Mouse (Mus musculus): ENCODE measurements around the gene Olfr710. TPM values are rescaled to one million over a fixed set of nuclear protein-coding genes. Genes with fewer than 3 reads are reported as not detected.
"Not testable (repeated sequence)": the region's sequence is repeated elsewhere in the genome, so short reads cannot be mapped to it uniquely, and the experiment has no call there.

Gene Olfr710
- polyA plus RNA-seq (2014; fragmentation: Nextera tagmentation; extraction: Ambion mirVana), result not detected in 2 replicates

DNA sequence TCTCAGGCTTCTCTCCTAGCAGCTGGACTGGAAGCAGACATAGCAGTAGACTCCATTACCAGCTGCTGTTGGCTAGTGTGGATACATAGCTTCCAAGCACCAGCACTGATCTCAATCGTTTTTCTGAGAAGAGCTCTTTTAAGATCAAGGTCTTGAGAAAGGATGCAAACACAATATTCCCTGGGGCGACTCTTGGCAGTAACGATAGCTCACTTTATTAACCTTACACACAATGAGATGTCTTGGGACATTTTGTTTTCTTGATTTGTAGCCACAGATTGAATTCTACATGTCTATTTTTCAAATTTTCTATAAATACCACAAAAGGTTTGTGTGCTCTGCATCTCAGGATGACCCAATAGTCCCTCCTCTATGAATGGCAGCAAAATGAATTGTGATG lies at the start of gene Olfr710:
Olfr710 (minus strand) TSS at position 101 of the 400 bp plus-strand sequence.
- 83% methylated on average over 3 of the region's 3 CpGs for WGBS
- Histone ChIP-seq H3K9ac (replicated peaks; ENCODE audit: low read depth, low read length) (no peak within 1 kb of the TSS), H3K4me1 (ENCODE audit: control insufficient read depth, insufficient read depth, low read length) (no peaks in the 10 kb centered on the region), H3K4me3 (ENCODE audit: low read depth, low read length) (no peak within 1 kb of the TSS), H3K9me3 (ENCODE audit: control insufficient read depth, low read length) (no peaks in the 10 kb centered on the region; the same call in 1 of the 2 replicates), H3K27ac (ENCODE audit: low read depth, low read length) (no peak within 1 kb of the TSS), H3K36me3 (ENCODE audit: control insufficient read depth, insufficient read depth, low read length) (no peaks in the 10 kb centered on the region), H3K4me2 (ENCODE audit: low read depth, low read length) (no peak within 1 kb of the TSS), H3K27me3 (ENCODE audit: control insufficient read depth, insufficient read depth, low read length) (no peaks in the 10 kb centered on the region)
- ATAC-seq (ENCODE audit: low read depth), result no peak

DNA sequence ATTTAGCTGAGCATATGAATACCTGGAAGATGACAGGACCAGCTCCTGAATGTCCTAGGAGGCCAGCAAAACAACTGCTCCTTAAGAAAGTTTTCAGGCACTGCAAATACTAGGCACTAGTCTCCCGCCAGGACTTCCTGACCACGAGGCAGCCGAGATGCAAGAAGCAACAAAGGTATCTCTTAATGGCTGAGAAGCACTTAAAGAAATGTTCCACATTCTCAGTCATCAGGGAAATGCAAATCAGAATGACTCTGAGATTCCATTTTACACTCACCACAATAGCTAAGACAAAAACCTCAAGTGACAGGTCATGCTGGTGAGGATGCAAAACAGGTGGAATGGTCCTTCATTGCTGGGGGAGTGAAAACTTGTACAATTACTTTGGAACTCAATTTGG lies 37.1 kb upstream of the Olfr710 start:
- no peaks in the 10 kb centered on the region for H3K36me3 ChIP-seq (ENCODE audit: control insufficient read depth, insufficient read depth, low read length)
- no peaks in the 10 kb centered on the region for H3K27me3 ChIP-seq (ENCODE audit: control insufficient read depth, insufficient read depth, low read length)
- H3K27ac ChIP-seq (ENCODE audit: low read depth, low read length), result no peak overlapping the region
- H3K4me3 ChIP-seq (ENCODE audit: low read depth, low read length), result no peak overlapping the region
- H3K9ac ChIP-seq (replicated peaks; ENCODE audit: low read depth, low read length), result no peak overlapping the region
- H3K4me1 ChIP-seq (ENCODE audit: control insufficient read depth, insufficient read depth, low read length), result no peaks in the 10 kb centered on the region
- WGBS, result 85% methylated on average over 3 of the region's 3 CpGs
- H3K9me3 ChIP-seq (ENCODE audit: control insufficient read depth, low read length), result no peaks in the 10 kb centered on the region
- H3K4me2 ChIP-seq (ENCODE audit: low read depth, low read length), result no peak overlapping the region
- ATAC-seq (ENCODE audit: low read depth), result no peak

DNA sequence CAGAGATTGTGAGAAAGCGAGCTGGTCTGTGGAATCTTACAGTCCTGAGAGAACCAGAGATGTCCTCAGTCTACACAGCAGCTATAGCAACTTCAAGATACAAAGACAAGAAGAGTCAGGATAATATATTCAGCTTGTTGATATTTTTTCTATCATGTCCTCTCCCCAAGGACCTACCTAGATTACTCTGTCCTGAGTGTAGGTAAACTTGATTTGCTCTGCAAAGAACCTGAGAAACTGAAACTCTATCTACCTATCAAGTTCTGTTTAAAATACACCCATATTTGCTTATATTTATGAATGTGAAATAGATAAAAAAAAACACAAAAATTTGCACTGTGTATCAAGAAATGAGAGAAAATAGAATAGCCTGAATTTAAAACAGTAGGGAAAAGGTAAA lies 27.2 kb upstream of the Olfr710 start, which contains the start of gene Olfr711:
Olfr711 (minus strand) TSS at position 101 of the 400 bp plus-strand sequence.
- WGBS, result 72% methylated on average over 1 of the region's 1 CpGs
- no peak within 1 kb of the TSS for H3K9ac ChIP-seq (replicated peaks; ENCODE audit: low read depth, low read length)
- no peak within 1 kb of the TSS for H3K4me3 ChIP-seq (ENCODE audit: low read depth, low read length)
- ATAC-seq (ENCODE audit: low read depth), result no peak
- no peaks in the 10 kb centered on the region for H3K9me3 ChIP-seq (ENCODE audit: control insufficient read depth, low read length)
- H3K36me3 ChIP-seq (ENCODE audit: control insufficient read depth, insufficient read depth, low read length), result no peaks in the 10 kb centered on the region
- no peak within 1 kb of the TSS for H3K27ac ChIP-seq (ENCODE audit: low read depth, low read length)
- no peaks in the 10 kb centered on the region for H3K27me3 ChIP-seq (ENCODE audit: control insufficient read depth, insufficient read depth, low read length)
- H3K4me1 ChIP-seq (ENCODE audit: control insufficient read depth, insufficient read depth, low read length), result no peaks in the 10 kb centered on the region
- H3K4me2 ChIP-seq (ENCODE audit: low read depth, low read length), result no peak within 1 kb of the TSS

DNA sequence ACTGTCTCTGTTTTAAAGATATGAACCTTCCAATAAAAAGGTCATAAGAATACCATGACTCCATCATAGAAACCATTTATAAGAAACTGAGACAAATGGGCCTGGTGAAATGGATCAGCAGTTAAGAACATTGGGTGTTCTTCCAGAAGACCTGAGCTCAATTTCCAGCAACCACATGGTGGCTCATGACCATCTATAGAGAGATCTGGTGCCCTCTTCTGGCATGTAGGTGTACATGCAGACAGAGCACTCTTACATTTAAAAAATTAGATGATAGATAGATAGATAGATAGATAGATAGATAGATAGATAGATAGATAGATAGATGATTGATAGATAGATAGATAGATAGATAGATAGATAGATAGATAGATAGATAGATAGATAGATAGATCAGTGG lies 19.4 kb upstream of the Olfr710 start:
- not testable (repeated sequence) for H3K9me3 ChIP-seq (ENCODE audit: control insufficient read depth, low read length); H3K4me1 ChIP-seq (ENCODE audit: control insufficient read depth, insufficient read depth, low read length); ATAC-seq (ENCODE audit: low read depth); H3K27ac ChIP-seq (ENCODE audit: low read depth, low read length); H3K4me3 ChIP-seq (ENCODE audit: low read depth, low read length); H3K36me3 ChIP-seq (ENCODE audit: control insufficient read depth, insufficient read depth, low read length); H3K27me3 ChIP-seq (ENCODE audit: control insufficient read depth, insufficient read depth, low read length); H3K9ac ChIP-seq (replicated peaks; ENCODE audit: low read depth, low read length); H3K4me2 ChIP-seq (ENCODE audit: low read depth, low read length)

DNA sequence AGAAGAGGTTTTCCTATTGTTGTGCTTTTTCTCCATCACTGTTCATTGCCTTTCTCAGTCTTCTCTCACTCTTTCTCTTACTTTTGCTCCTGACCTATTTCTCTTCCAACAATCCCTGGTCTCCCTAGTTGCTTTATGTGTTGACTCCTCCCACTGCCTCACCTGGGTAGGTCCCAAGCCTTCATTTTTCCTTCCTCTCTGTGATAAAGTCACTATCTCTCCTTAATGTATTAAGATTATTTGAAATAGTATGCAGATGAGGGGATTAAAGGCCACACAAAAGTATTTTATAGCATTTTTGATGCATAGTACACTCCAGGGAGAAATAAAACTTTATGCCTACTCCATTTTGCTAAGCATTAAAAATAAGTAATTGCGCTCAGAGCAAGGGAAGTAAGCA lies 15.7 kb upstream of the Olfr710 start, which contains the start of gene Olfr6:
Olfr6 (minus strand) TSS at position 101 of the 400 bp plus-strand sequence.
- 74% methylated on average over 1 of the region's 1 CpGs for WGBS

DNA sequence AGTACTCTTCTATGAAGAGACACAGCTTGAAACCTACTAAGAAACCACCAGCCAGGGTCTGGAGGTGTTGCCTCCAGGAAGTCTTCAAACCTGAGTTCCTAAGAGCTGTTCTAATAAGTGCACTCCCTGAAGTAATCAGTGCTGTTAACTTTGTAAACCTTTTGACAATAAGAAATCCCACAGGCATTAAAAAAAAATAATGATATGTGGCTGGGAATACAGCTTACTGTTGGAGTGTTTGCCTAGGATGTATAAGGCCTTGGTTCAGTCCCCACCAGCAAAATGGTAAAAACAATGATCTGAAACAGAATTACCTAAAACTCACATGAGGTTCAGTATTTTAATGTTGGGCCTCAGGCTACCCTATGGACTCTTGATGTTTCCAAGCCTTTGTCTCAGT lies 16.0 kb downstream of the Olfr710 start, which contains the start of gene Olfr709-ps1:
Olfr709-ps1 (minus strand) TSS at position 101 of the 400 bp plus-strand sequence.
- Histone ChIP-seq H3K27me3 (ENCODE audit: control insufficient read depth, insufficient read depth, low read length) (no peaks in the 10 kb centered on the region), H3K4me3 (ENCODE audit: low read depth, low read length) (no peak within 1 kb of the TSS), H3K27ac (ENCODE audit: low read depth, low read length) (no peak within 1 kb of the TSS), H3K9me3 (ENCODE audit: control insufficient read depth, low read length) (no peaks in the 10 kb centered on the region), H3K4me2 (ENCODE audit: low read depth, low read length) (no peak within 1 kb of the TSS), H3K9ac (replicated peaks; ENCODE audit: low read depth, low read length) (no peak within 1 kb of the TSS), H3K36me3 (ENCODE audit: control insufficient read depth, insufficient read depth, low read length) (no peaks in the 10 kb centered on the region), H3K4me1 (ENCODE audit: control insufficient read depth, insufficient read depth, low read length) (no peaks in the 10 kb centered on the region)
- no peak for ATAC-seq (ENCODE audit: low read depth)

More for the DNA sequence above, 15.7 kb upstream of the Olfr710 start, which contains the start of gene Olfr6:
- Histone ChIP-seq H3K27ac (ENCODE audit: low read depth, low read length) (no peak within 1 kb of the TSS), H3K4me2 (ENCODE audit: low read depth, low read length) (no peak within 1 kb of the TSS), H3K27me3 (ENCODE audit: control insufficient read depth, insufficient read depth, low read length) (no peaks in the 10 kb centered on the region), H3K4me1 (ENCODE audit: control insufficient read depth, insufficient read depth, low read length) (no peaks in the 10 kb centered on the region), H3K36me3 (ENCODE audit: control insufficient read depth, insufficient read depth, low read length) (no peaks in the 10 kb centered on the region), H3K9ac (replicated peaks; ENCODE audit: low read depth, low read length) (no peak within 1 kb of the TSS), H3K9me3 (ENCODE audit: control insufficient read depth, low read length) (no peaks in the 10 kb centered on the region), H3K4me3 (ENCODE audit: low read depth, low read length) (no peak within 1 kb of the TSS)
- ATAC-seq (ENCODE audit: low read depth), result no peak

DNA sequence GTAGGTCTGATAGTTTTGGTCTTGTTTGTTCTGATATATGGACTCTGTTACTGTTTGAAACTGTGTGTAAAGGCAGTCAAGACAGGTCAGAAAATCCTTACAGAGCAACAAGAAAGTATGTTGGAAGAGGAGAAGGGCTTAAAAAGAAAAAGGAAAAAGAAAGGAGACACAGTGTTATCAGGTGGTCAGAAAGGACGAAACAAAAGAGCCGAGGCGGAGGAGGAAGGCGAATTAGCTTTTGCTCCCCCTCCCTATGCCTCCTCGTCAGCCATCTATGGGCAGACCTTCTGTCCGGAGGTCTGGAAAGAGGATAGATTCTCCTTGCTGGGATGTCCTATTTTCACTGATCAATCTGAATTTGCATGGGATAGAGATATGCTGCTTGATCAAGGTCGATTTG lies 27.2 kb downstream of the Olfr710 start:
- not testable (repeated sequence) for H3K4me1 ChIP-seq (ENCODE audit: control insufficient read depth, insufficient read depth, low read length); H3K27me3 ChIP-seq (ENCODE audit: control insufficient read depth, insufficient read depth, low read length); H3K4me3 ChIP-seq (ENCODE audit: low read depth, low read length); H3K9ac ChIP-seq (replicated peaks; ENCODE audit: low read depth, low read length); H3K27ac ChIP-seq (ENCODE audit: low read depth, low read length); H3K4me2 ChIP-seq (ENCODE audit: low read depth, low read length); H3K9me3 ChIP-seq (ENCODE audit: control insufficient read depth, low read length); ATAC-seq (ENCODE audit: low read depth); H3K36me3 ChIP-seq (ENCODE audit: control insufficient read depth, insufficient read depth, low read length)
- WGBS, result 81% methylated on average over 4 of the region's 7 CpGs

DNA sequence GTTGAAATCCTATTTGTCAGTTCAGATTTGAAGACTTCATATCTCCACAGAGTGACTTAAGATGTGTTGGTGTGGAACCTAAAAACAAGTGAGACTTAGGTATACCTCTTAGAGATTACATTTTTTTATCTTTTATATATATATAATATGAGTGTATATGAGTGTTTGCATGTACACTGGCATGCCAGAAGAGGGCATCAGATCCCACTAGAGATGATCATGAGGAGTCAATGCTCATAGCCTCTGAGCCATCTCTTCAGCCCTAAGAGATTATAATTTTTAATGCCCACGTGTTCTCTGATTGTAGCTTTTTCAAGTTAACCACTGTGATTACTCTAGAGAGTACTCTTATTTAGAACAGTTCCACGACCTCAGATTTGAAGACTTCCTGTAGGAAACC lies 40.4 kb downstream of the Olfr710 start, which contains the start of gene Olfr1532-ps1:
Olfr1532-ps1 (plus strand) TSS at position 326 of the 400 bp plus-strand sequence.
- Histone ChIP-seq H3K4me3 (ENCODE audit: low read depth, low read length) (no peak within 1 kb of the TSS), H3K27me3 (ENCODE audit: control insufficient read depth, insufficient read depth, low read length) (no peaks in the 10 kb centered on the region), H3K4me2 (ENCODE audit: low read depth, low read length) (no peak within 1 kb of the TSS), H3K4me1 (ENCODE audit: control insufficient read depth, insufficient read depth, low read length) (no peaks in the 10 kb centered on the region), H3K9ac (replicated peaks; ENCODE audit: low read depth, low read length) (no peak within 1 kb of the TSS), H3K36me3 (ENCODE audit: control insufficient read depth, insufficient read depth, low read length) (no peaks in the 10 kb centered on the region), H3K27ac (ENCODE audit: low read depth, low read length) (no peak within 1 kb of the TSS), H3K9me3 (ENCODE audit: control insufficient read depth, low read length) (no peaks in the 10 kb centered on the region)
- no peak for ATAC-seq (ENCODE audit: low read depth)
- WGBS, result 71% methylated on average over 2 of the region's 2 CpGs

DNA sequence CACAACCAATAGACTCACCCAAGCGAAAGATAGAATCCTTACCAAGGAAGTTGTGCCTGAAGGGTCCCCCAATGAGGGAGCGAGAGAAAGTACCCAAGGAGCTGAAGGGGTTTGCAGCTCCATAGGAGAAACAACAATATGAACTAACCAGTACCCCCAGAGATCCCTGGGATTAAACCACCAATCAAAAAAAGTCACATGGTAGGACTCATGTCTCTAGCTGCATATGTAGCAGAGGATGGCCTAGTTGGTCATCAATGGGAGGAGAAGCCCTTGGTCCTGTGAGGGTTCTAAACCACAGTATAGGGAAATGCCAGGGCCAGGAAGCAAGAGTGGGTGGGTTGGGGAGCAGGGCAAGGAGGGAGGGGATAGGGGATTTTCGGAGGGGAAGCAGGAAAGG lies 47.0 kb downstream of the Olfr710 start, which contains the start of gene Olfr707:
Olfr707 (minus strand) TSS at position 101 of the 400 bp plus-strand sequence.
- ATAC-seq (ENCODE audit: low read depth); H3K9ac ChIP-seq (replicated peaks; ENCODE audit: low read depth, low read length); H3K36me3 ChIP-seq (ENCODE audit: control insufficient read depth, insufficient read depth, low read length); H3K4me1 ChIP-seq (ENCODE audit: control insufficient read depth, insufficient read depth, low read length); H3K4me3 ChIP-seq (ENCODE audit: low read depth, low read length); H3K9me3 ChIP-seq (ENCODE audit: control insufficient read depth, low read length); H3K4me2 ChIP-seq (ENCODE audit: low read depth, low read length); H3K27me3 ChIP-seq (ENCODE audit: control insufficient read depth, insufficient read depth, low read length); H3K27ac ChIP-seq (ENCODE audit: low read depth, low read length): not testable (repeated sequence)
- 82% methylated on average over 3 of the region's 3 CpGs for WGBS
